Mouse (Mus musculus) olfactory bulb, adult 2 months (tissue): ENCODE results near the gene Actl6b.

Experiments
- CTCF ChIP-seq: fragments of 200-500 bp; IDR thresholded peaks from 2 replicates; pipeline ENCODE4 v1.5.1; 2012; ENCODE audit warnings: low read depth, mild to moderate bottlenecking, low read length, moderate library complexity; ENCODE audit not compliant: insufficient read depth
- POLR2A ChIP-seq: fragments of 200-500 bp; IDR thresholded peaks from 2 replicates; pipeline ENCODE4 v1.6.1; 2012; ENCODE audit warnings: mild to moderate bottlenecking, low read depth, low read length, moderate library complexity; ENCODE audit not compliant: insufficient read depth

GRCm38 (mm10) chr5:137531414-137532130, 21.7 kb upstream of the Actl6b start:
- TF ChIP-seq CTCF: no peak
- TF ChIP-seq POLR2A: no peak
